Mouse (Mus musculus) heart, postnatal 0 days (tissue): ENCODE measurements around the gene Tnfsf12.

Experiments used
- CTCF ChIP-seq: IDR thresholded peaks from 2 replicates; pipeline ENCODE4 v1.5.1; 2016; ENCODE audit warnings: antibody characterized with exemption, control low read depth, low read depth
- EP300 ChIP-seq: IDR thresholded peaks from 2 replicates; pipeline ENCODE4 v1.6.1; 2016; ENCODE audit warnings: antibody characterized with exemption, low read depth

DNA sequence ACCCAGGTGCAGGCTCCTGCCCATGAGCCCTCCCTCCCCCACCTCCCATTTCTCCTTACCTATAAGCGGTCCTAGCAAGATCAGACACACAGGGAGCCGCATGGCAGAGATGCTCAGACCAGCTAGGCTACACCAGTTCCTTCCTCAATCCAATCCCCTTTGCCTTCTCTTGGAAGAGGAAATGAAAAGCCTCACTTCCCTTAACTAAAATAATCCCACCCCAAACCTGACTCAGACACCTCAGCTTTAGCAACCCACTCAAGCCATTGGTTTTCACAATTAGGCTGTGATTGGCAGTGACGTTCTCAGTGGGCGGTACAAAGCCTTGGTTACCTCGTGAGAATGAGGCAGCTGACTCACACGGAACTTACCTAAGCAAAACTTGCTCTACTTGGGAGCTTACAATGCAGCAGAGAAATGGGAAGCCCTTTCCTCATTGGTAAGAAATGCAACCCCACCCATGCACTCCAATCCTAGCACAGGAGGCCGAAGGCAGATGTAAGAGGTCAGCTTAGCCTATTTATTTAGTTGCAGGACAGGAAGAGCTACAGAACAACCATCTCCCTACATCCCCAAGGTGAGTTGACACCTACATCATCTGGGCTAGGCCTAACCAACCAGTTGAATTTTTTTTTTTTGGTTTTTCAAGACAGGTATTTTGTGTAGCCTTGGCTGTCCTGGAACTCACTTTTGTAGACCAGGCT is 29.5 kb downstream of the Tnfsf12 start, which contains the start of gene Cd68:
- TF ChIP-seq CTCF (no peak), EP300 (0 out of 2 replicates have a peak, but pooled peaks have one; percentile 37)
